Mouse (Mus musculus): Measurements from ENCODE around the gene Il33. TPM values are rescaled to one million over a fixed set of nuclear protein-coding genes. Genes with fewer than 3 reads are reported as not detected.

Il33 gene
- polyA plus RNA-seq, 2 experiments: 2.7 TPM

- no peak for ATAC-seq (ENCODE audit: low FRiP score, low read depth)
- no peak for DNase-seq (ENCODE audit: low spot score)
- H3K36me3 ChIP-seq (ENCODE audit: control insufficient read depth, insufficient read depth, low read length): no peaks in the 10 kb centered on the region
- H3K9me3 ChIP-seq (ENCODE audit: control insufficient read depth, low read length): no peaks in the 10 kb centered on the region
- no peak overlapping the region for H3K4me3 ChIP-seq (replicated peaks; ENCODE audit: low read length)
- no peaks in the 10 kb centered on the region for H3K4me1 ChIP-seq (ENCODE audit: control insufficient read depth, insufficient read depth, low read length)
- TF ChIP-seq POLR2A (IDR thresholded peaks at IDR 0.05; ENCODE audit: borderline replicate concordance, extremely low read depth, insufficient read depth, insufficient read length): no peak
- 70% methylated on average over 12 of the region's 12 CpGs for WGBS
- no peak overlapping the region for H3K4me2 ChIP-seq (replicated peaks; ENCODE audit: low read depth, low read length, severe bottlenecking)
- H3K9ac ChIP-seq (ENCODE audit: low read depth, low read length, severe bottlenecking): no peak overlapping the region
- H3K27me3 ChIP-seq (ENCODE audit: control insufficient read depth, insufficient read depth, low read length): no peaks in the 10 kb centered on the region
- no peak overlapping the region for H3K27ac ChIP-seq (replicated peaks; ENCODE audit: low read depth, low read length)
Observed at GRCm38 (mm10) chr19:30000406-30001365, 75.8 kb downstream of the Il33 start.

GRCm38 (mm10) chr19:30001550-30001949, 76.6 kb downstream of the Il33 start:
- Histone ChIP-seq H3K4me3 (replicated peaks; ENCODE audit: low read length) (no peak overlapping the region), H3K9ac (ENCODE audit: low read depth, low read length, severe bottlenecking) (no peak overlapping the region), H3K36me3 (ENCODE audit: control insufficient read depth, insufficient read depth, low read length) (no peaks in the 10 kb centered on the region), H3K9me3 (ENCODE audit: control insufficient read depth, low read length) (no peaks in the 10 kb centered on the region), H3K4me2 (replicated peaks; ENCODE audit: low read depth, low read length, severe bottlenecking) (no peak overlapping the region), H3K4me1 (ENCODE audit: control insufficient read depth, insufficient read depth, low read length) (no peaks in the 10 kb centered on the region), H3K27ac (replicated peaks; ENCODE audit: low read depth, low read length) (no peak overlapping the region), H3K27me3 (ENCODE audit: control insufficient read depth, insufficient read depth, low read length) (no peaks in the 10 kb centered on the region)
- WGBS: 83% methylated on average over 6 of the region's 6 CpGs
- DNase-seq (ENCODE audit: low spot score): no peak
- no peak for ATAC-seq (ENCODE audit: low FRiP score, low read depth)
- TF ChIP-seq POLR2A (IDR thresholded peaks at IDR 0.05; ENCODE audit: borderline replicate concordance, extremely low read depth, insufficient read depth, insufficient read length): no peak

- H3K4me2 ChIP-seq (replicated peaks; ENCODE audit: low read depth, low read length, severe bottlenecking): no peak within 1 kb of the TSS
- H3K36me3 ChIP-seq (ENCODE audit: control insufficient read depth, insufficient read depth, low read length): no peaks in the 10 kb centered on the region
- H3K9me3 ChIP-seq (ENCODE audit: control insufficient read depth, low read length): no peaks in the 10 kb centered on the region
- H3K4me3 ChIP-seq (replicated peaks; ENCODE audit: low read length): no peak within 1 kb of the TSS
- H3K4me1 ChIP-seq (ENCODE audit: control insufficient read depth, insufficient read depth, low read length): no peaks in the 10 kb centered on the region
- DNase-seq (ENCODE audit: low spot score) (no peak), ATAC-seq (ENCODE audit: low FRiP score, low read depth) (no peak)
- no peak for TF ChIP-seq POLR2A (IDR thresholded peaks at IDR 0.05; ENCODE audit: borderline replicate concordance, extremely low read depth, insufficient read depth, insufficient read length)
- WGBS: 92% methylated on average over 9 of the region's 9 CpGs
- no peak within 1 kb of the TSS for H3K27ac ChIP-seq (replicated peaks; ENCODE audit: low read depth, low read length)
- no peak within 1 kb of the TSS for H3K9ac ChIP-seq (ENCODE audit: low read depth, low read length, severe bottlenecking)
- H3K27me3 ChIP-seq (ENCODE audit: control insufficient read depth, insufficient read depth, low read length): no peaks in the 10 kb centered on the region
Observed at GRCm38 (mm10) chr19:30003621-30004020, 78.7 kb downstream of the Il33 start, which contains the start of gene Trpd52l3. Gene Trpd52l3 (plus strand): TSS chr19:30003790.

GRCm38 (mm10) chr19:30006371-30006770, 81.5 kb downstream of the Il33 start:
- DNase-seq (ENCODE audit: low spot score) (no peak), ATAC-seq (ENCODE audit: low FRiP score, low read depth) (no peak)
- Histone ChIP-seq H3K9me3 (ENCODE audit: control insufficient read depth, low read length) (no peaks in the 10 kb centered on the region), H3K27me3 (ENCODE audit: control insufficient read depth, insufficient read depth, low read length) (no peaks in the 10 kb centered on the region), H3K27ac (replicated peaks; ENCODE audit: low read depth, low read length) (no peak overlapping the region), H3K4me2 (replicated peaks; ENCODE audit: low read depth, low read length, severe bottlenecking) (no peak overlapping the region), H3K9ac (ENCODE audit: low read depth, low read length, severe bottlenecking) (no peak overlapping the region), H3K36me3 (ENCODE audit: control insufficient read depth, insufficient read depth, low read length) (no peaks in the 10 kb centered on the region), H3K4me3 (replicated peaks; ENCODE audit: low read length) (no peak overlapping the region), H3K4me1 (ENCODE audit: control insufficient read depth, insufficient read depth, low read length) (no peaks in the 10 kb centered on the region)
- no peak for TF ChIP-seq POLR2A (IDR thresholded peaks at IDR 0.05; ENCODE audit: borderline replicate concordance, extremely low read depth, insufficient read depth, insufficient read length)
- 63% methylated on average over 3 of the region's 3 CpGs for WGBS

Other genes with a start within 250 kb of the Il33 start
- gene Mlana, start 227.3 kb upstream of the Il33 start, polyA plus RNA-seq (2012; rRNA removed): 0.34 and 0.63 TPM in 2 replicates
- gene Mlana, start 227.3 kb upstream of the Il33 start, polyA plus RNA-seq (2014; fragmentation: Nextera tagmentation; extraction: Ambion mirVana): 0.80 and 0.82 TPM in 2 replicates
- 23.0 and 23.7 TPM in 2 replicates for gene 9930021J03Rik, start 119.1 kb upstream of the Il33 start, polyA plus RNA-seq (2012; rRNA removed)
- 8.5 and 9.5 TPM in 2 replicates for gene 9930021J03Rik, start 119.1 kb upstream of the Il33 start, polyA plus RNA-seq (2014; fragmentation: Nextera tagmentation; extraction: Ambion mirVana)
- 6.3 and 8.0 TPM in 2 replicates for gene Ranbp6, start 112.1 kb upstream of the Il33 start, polyA plus RNA-seq (2012; rRNA removed)
- gene Ranbp6, start 112.1 kb upstream of the Il33 start, polyA plus RNA-seq (2014; fragmentation: Nextera tagmentation; extraction: Ambion mirVana): 20.5 and 22.8 TPM in 2 replicates
- gene Trpd52l3, start 78.7 kb downstream of the Il33 start, polyA plus RNA-seq (2012; rRNA removed): not detected in 2 replicates
- gene Trpd52l3, start 78.7 kb downstream of the Il33 start, polyA plus RNA-seq (2014; fragmentation: Nextera tagmentation; extraction: Ambion mirVana): not detected in 2 replicates
- gene Uhrf2, start 105.4 kb downstream of the Il33 start, polyA plus RNA-seq (2012; rRNA removed): 129 and 158 TPM in 2 replicates
- 65.2 and 74.8 TPM in 2 replicates for gene Uhrf2, start 105.4 kb downstream of the Il33 start, polyA plus RNA-seq (2014; fragmentation: Nextera tagmentation; extraction: Ambion mirVana)

All from limb, embryonic 14.5 days (tissue).